Mouse (Mus musculus): ENCODE measurements around the gene Acoxl.

Acoxl gene

GRCm38 (mm10) chr2:127937079-127937478, 98.4 kb downstream of the Acoxl start:
- in situ Hi-C loops (cut with MboI): no loop called here

- in situ Hi-C loops (cut with MboI): no loop called here
Observed at GRCm38 (mm10) chr2:127939206-127939605, 100.5 kb downstream of the Acoxl start.

- in situ Hi-C loops (cut with MboI): no loop called here
Observed at GRCm38 (mm10) chr2:127960579-127960978, 121.9 kb downstream of the Acoxl start.

GRCm38 (mm10) chr2:127961154-127961553, 122.5 kb downstream of the Acoxl start:
- in situ Hi-C loops (cut with MboI): no loop called here

GRCm38 (mm10) chr2:127961802-127962433, 123.2 kb downstream of the Acoxl start:
- in situ Hi-C loops (cut with MboI): no loop called here

- in situ Hi-C loops (cut with MboI): no loop called here
Observed at GRCm38 (mm10) chr2:127968944-127969343, 130.3 kb downstream of the Acoxl start.

- in situ Hi-C loops (cut with MboI): no loop called here
Observed at GRCm38 (mm10) chr2:127976276-127976675, 137.6 kb downstream of the Acoxl start.

GRCm38 (mm10) chr2:127978601-127979230, 140.0 kb downstream of the Acoxl start:
- in situ Hi-C loops (cut with MboI): no loop called here

GRCm38 (mm10) chr2:127982610-127983009, 143.9 kb downstream of the Acoxl start:
- in situ Hi-C loops (cut with MboI): no loop called here

- in situ Hi-C loops (cut with MboI): no loop called here
Observed at GRCm38 (mm10) chr2:127983301-127983700, 144.6 kb downstream of the Acoxl start.

- in situ Hi-C loops (cut with MboI): no loop called here
Observed at GRCm38 (mm10) chr2:127983981-127984380, 145.3 kb downstream of the Acoxl start.

- in situ Hi-C loops (cut with MboI): no loop called here
Observed at GRCm38 (mm10) chr2:127987706-127988105, 149.0 kb downstream of the Acoxl start.

- in situ Hi-C loops (cut with MboI): no loop called here
Observed at GRCm38 (mm10) chr2:127990856-127991479, 152.3 kb downstream of the Acoxl start.

GRCm38 (mm10) chr2:127991656-127992055, 153.0 kb downstream of the Acoxl start:
- in situ Hi-C loops (cut with MboI): no loop called here

GRCm38 (mm10) chr2:128008662-128009423, 170.2 kb downstream of the Acoxl start:
- in situ Hi-C loops (cut with MboI): loop anchor here (5.0 kb wide), 1 partner anchor 113 kb away; no protein-coding TSS in a partner anchor

GRCm38 (mm10) chr2:128014613-128015012, 175.9 kb downstream of the Acoxl start:
- in situ Hi-C loops (cut with MboI): no loop called here

- in situ Hi-C loops (cut with MboI): no loop called here
Observed at GRCm38 (mm10) chr2:128015602-128016001, 176.9 kb downstream of the Acoxl start.

- in situ Hi-C loops (cut with MboI): no loop called here
Observed at GRCm38 (mm10) chr2:128020039-128020907, 181.6 kb downstream of the Acoxl start.

GRCm38 (mm10) chr2:128020908-128021193, 182.2 kb downstream of the Acoxl start:
- in situ Hi-C loops (cut with MboI): no loop called here

- in situ Hi-C loops (cut with MboI): no loop called here
Observed at GRCm38 (mm10) chr2:128023855-128024254, 185.2 kb downstream of the Acoxl start.

- in situ Hi-C loops (cut with MboI): no loop called here
Observed at GRCm38 (mm10) chr2:128027696-128028095, 189.0 kb downstream of the Acoxl start.

GRCm38 (mm10) chr2:128029968-128030367, 191.3 kb downstream of the Acoxl start:
- in situ Hi-C loops (cut with MboI): no loop called here

All from mature B cell (primary cell).